Mouse (Mus musculus) megakaryocyte, embryonic 14.5 days (primary cell): Measurements from ENCODE around the gene Htra3.

Source experiments
- FLI1 ChIP-seq: IDR thresholded peaks from 2 replicates; pipeline ENCODE4 v1.6.1; 2012; ENCODE audit warnings: low read length, inconsistent platforms, mixed read lengths
- GATA1 ChIP-seq: IDR thresholded peaks from 3 replicates; pipeline ENCODE4 v1.6.1; 2012; ENCODE audit warnings: mixed read lengths, low read length, inconsistent platforms, borderline replicate concordance

GRCm38 (mm10) chr5:35717946-35718345, 38.4 kb upstream of the Htra3 start:
- no peak for TF ChIP-seq GATA1
- TF ChIP-seq FLI1: no peak
